Mouse (Mus musculus) bone marrow macrophage, adult 2 months (primary cell): ENCODE results near the gene Cep57. TPM values are rescaled to one million over a fixed set of nuclear protein-coding genes. Genes with fewer than 3 reads are reported as not detected.
A peak's percentile ranks its signal among the peaks of the same experiment; 100 is the strongest.

Experiments
- H3K27ac ChIP-seq: 2 replicates; pipeline ENCODE4 v1.5.1; 2012; ENCODE audit warnings: low read depth, low read length; ENCODE audit not compliant: insufficient read depth
- H3K4me1 ChIP-seq: 2 replicates; pipeline ENCODE4 v1.6.1; 2012; ENCODE audit warnings: low read length; ENCODE audit not compliant: control insufficient read depth, insufficient read depth
- H3K4me3 ChIP-seq: 2 replicates; pipeline ENCODE4 v1.5.1; 2012; ENCODE audit warnings: mild to moderate bottlenecking, low read length, moderate library complexity; ENCODE audit not compliant: insufficient read depth
- CTCF ChIP-seq: IDR thresholded peaks from 2 replicates; pipeline ENCODE4 v1.5.1; 2012; ENCODE audit warnings: low read depth, mild to moderate bottlenecking, low read length, moderate library complexity
- POLR2A ChIP-seq: IDR thresholded peaks from 2 replicates; pipeline ENCODE4 v1.6.1; 2012; ENCODE audit warnings: mild to moderate bottlenecking, low read depth, low read length, borderline replicate concordance
- polyA plus RNA-seq: library from polyadenylated mRNA; stranded (reverse); fragments of >200 nt; gene quantifications from 2 replicates; pipeline ENCODE4 v1.2.4, GENCODE M21; 2012; ENCODE audit not compliant: missing spikeins, insufficient read depth, insufficient read length

The Cep57 gene
- polyA plus RNA-seq, 1 experiment: 44.3 TPM

DNA sequence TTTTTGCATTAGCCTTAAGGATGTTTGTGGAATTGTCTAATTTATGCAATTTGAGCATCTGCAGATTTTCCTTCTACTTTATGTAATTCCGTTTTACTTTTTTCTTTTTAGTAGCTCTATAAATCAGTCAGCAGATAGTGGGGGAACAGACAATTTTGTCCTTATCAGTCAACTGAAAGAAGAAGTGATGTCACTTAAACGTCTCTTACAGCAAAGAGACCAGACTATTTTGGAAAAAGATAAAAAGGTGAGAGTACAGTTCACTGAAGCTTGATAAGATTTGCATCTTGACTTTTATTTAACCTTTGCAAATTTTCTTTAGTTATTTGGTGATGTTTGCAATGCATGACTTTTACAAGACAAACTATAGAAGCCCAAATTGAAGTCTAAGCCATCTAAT is 9.8 kb upstream of the Cep57 start:
- no peak overlapping the region for H3K4me3 ChIP-seq
- no peak overlapping the region for H3K27ac ChIP-seq
- TF ChIP-seq POLR2A (no peak), CTCF (no peak)
- H3K4me1 ChIP-seq: peaks cover 21% of the 10 kb centered on the region

DNA sequence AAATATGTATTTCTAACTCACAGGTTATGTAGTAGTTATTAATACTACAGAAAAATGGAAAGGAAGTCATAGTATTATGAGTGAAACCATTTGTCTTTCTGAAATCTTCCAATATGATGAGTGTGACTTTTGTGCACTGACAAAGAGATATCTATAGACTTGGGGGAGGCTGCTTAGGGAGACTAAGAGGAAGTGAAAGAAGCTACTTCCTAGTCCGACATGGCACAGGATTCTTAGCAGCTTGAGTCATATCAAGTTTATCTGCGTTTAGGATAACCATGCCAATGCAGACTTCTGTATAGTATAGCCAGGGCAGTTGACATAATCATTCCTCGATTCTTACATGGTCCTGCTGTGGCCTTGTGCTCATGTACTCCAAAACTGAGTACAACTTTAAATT is 8.3 kb upstream of the Cep57 start:
- Histone ChIP-seq H3K27ac (peak overlapping the region; percentile 68), H3K4me3 (no peak overlapping the region), H3K4me1 (peaks cover 11% of the 10 kb centered on the region)
- no peak for TF ChIP-seq POLR2A
- TF ChIP-seq CTCF: no peak

DNA sequence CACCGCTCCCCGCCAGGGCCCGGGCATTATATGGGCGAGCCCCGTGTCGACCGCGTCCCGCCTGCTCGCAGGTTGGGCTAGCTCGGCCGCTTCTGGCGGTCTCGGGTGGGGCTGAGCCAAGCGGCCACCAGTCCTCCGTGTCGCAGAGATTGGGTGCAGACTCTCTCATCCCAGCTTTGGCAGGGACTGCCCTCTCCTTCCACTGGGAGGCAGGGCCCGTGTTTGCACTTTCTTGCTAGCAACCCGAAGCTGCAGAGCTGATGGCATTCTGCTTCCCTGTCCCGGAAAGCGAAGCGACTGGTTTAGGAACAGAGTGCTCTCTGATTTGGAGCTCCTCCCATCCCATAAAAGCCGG is 1.2 kb upstream of the Cep57 start:
- peak overlapping the region; percentile 100 for H3K4me3 ChIP-seq

DNA sequence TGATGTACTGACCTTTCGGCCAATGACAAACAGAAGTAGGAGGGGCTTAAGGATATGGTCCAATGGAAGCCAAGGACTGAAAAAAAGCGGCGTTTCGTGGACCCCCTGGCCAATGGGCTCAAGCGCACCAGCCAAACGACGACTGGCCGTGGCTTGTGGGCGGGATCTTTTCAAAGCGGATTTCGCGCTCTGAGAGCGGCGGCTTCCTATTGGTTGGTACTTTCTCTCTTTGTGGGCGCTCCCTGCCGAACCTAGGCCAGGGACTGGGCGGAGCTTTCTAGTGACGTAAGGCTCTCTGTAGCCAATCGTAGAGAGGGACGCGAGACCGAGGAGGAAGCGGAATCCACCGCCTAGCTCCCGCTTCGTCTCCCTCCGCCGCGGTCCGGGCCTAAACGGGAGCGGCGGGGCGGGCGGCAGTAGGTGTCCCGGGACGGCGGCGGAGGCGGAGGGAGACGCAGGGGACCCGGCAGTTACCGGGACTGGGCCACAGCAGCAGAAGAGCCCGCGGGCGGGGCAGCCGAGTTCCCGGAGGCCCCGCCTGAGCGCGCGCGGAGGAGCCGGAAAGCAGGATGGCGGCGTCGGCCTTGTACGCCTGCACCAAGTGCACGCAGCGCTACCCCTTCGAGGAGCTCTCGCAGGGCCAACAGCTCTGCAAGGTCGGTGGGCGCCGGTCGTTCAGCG is 639 bp upstream of the Cep57 start, which contains the start of gene Fam76b:
Gene Fam76b, plus strand, starts transcription at position 311 of the 681 bp plus-strand sequence.
- H3K27ac ChIP-seq: peak within 1 kb of the TSS; percentile 80
- H3K4me3 ChIP-seq: peak within 1 kb of the TSS; percentile 100
- peaks cover 18% of the 10 kb centered on the region for H3K4me1 ChIP-seq
- no peak for TF ChIP-seq CTCF
- no peak for TF ChIP-seq POLR2A

More for the DNA sequence above, 1.2 kb upstream of the Cep57 start:
- peak overlapping the region; percentile 80 for H3K27ac ChIP-seq
- peaks cover 17% of the 10 kb centered on the region for H3K4me1 ChIP-seq
- TF ChIP-seq CTCF (no peak), POLR2A (no peak)

DNA sequence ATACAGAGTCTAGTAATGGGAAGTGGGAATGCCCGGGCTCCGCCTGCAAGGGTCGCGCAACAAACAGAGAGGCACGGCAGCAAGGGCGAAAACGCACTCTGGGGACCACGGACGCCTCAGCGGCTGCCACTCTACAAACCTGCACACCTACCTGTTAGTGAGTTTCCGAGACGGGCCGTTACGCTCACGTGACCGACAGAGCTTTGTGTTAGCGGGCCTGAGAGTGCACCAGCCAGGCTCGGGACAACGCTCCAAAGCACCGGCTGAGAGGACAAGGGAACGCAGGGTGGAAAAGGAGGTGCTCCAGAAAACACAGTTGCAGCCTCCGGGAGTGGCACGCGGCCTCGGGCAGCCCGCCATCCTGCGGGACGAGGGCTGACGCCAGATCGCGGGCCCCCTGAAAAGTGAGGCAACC is 509 bp downstream of the Cep57 start:
- TF ChIP-seq CTCF: no peak
- TF ChIP-seq POLR2A: no peak
- Histone ChIP-seq H3K4me3 (peak overlapping the region; percentile 96), H3K4me1 (peaks cover 19% of the 10 kb centered on the region), H3K27ac (peak overlapping the region; percentile 78)

DNA sequence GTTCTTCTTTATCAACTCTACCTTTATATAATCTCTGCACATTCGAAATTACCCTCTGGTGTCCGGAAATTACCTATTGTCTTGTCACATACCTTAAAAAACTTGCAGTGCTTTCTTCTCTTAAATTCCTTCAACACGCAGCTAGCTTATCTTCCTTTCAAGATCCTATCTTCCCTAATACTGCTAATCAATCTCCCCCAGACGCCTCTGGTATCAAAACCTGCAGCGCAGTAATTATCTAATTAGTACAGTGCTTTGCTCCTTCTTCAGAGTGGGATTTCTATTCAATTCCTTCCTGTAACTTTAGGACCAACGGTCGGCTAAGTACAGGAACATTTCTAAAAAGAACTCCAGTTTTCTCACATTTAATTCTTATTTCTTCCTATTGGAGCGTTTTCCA is 1.0 kb downstream of the Cep57 start:
- H3K4me1 ChIP-seq: peaks cover 19% of the 10 kb centered on the region
- peak overlapping the region; percentile 78 for H3K27ac ChIP-seq
- H3K4me3 ChIP-seq: peak overlapping the region; percentile 96
- TF ChIP-seq POLR2A (no peak), CTCF (no peak)

DNA sequence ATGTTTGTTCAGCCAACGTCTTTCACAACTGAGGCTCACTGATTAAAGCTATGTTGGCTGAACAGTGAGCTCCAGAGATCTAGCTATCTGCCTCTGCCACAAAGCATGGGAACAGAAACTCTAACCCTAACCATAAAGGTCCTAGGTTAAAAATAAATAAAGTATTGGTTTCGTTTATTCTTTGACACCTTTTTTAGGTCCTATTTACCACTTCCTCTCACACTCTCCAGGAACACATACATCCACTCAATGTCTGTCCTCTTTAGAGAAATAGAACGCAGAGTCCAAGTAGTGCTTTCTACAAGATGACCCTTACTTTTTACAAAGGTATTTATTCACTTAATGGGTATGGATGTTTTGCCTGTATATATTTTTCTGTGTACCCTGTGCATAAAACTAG is 6.1 kb downstream of the Cep57 start:
- no peak overlapping the region for H3K27ac ChIP-seq
- peaks cover 16% of the 10 kb centered on the region for H3K4me1 ChIP-seq
- TF ChIP-seq CTCF (no peak), POLR2A (no peak)
- no peak overlapping the region for H3K4me3 ChIP-seq

DNA sequence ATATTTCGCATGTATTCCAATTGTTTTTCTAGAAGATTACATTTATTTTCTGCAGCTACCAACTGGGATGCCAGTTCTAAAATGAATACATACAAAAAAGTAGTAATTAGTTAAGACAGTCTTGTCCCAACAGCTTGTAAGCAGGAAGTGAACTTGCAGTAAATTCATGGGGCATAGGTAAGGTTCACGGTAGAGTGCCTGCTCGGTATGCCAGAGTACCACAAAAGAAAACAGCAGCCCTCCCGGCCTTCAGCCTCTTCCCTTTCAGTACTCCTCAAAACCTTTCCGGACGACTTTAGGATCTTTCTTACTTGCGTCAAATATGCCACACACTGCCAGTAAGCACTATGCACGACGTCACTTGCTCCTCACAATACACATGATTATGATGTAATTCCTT is 8.5 kb downstream of the Cep57 start:
- H3K4me1 ChIP-seq: peaks cover 4% of the 10 kb centered on the region; the same call in 1 of the 2 replicates
- H3K4me3 ChIP-seq: no peak overlapping the region
- no peak overlapping the region for H3K27ac ChIP-seq
- TF ChIP-seq POLR2A: no peak
- no peak for TF ChIP-seq CTCF

DNA sequence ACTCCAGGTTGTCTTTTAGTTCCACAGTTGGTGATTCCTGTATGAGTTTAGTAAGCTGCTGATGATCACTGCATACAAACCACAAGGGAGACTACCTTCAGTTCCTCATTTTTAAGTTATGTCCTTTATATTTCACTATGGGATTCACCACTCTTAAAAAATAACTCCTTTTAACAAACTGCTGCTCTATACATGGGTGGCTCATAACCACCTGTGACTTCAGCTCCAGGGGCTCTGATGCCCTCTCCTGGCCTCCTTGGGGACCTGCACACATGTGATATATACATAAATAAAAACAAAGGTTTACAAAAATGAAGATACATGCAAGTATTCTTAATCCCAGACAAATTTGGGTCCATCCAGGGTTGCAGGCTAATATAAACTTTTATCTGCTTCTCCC is 17.0 kb downstream of the Cep57 start:
- no peak for TF ChIP-seq POLR2A
- peak; percentile 29; the same call in 1 of the 2 replicates for TF ChIP-seq CTCF
- peaks cover 2% of the 10 kb centered on the region; the same call in 1 of the 2 replicates for H3K4me1 ChIP-seq
- H3K4me3 ChIP-seq: no peak overlapping the region
- H3K27ac ChIP-seq: no peak overlapping the region

DNA sequence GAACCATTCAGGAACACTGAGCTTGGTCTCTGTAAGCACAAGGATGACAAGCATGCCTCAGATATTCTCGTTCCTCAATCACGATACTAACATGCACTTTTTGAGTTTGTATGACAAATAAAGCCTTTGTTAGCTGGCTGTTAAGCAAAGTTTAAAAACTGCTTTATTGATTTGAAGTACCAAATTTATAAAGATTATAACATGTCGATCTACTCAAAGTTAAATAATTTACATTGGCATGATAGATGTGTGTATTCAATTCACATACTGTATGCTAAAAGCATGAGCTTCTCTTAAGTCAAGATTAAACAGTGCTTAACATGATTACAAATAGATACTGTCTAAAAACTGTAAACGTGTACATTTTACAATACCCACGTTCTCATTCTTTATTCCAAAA is 19.2 kb downstream of the Cep57 start:
- Histone ChIP-seq H3K4me1 (peaks cover 5% of the 10 kb centered on the region), H3K27ac (no peak overlapping the region), H3K4me3 (no peak overlapping the region)
- no peak for TF ChIP-seq CTCF
- TF ChIP-seq POLR2A: no peak
